Mouse (Mus musculus) T-helper 17 cell (primary cell): ENCODE data around the gene C9orf72.

ENCODE experiments used
- in situ Hi-C, 2 experiments: fragments of 300-600 bp; cut with MboI, MseI; formaldehyde crosslinking; loops; 1 replicate in 1 of 2; 2 replicates in 1 of 2; pipeline ENCODE4 v1.15.1; 2025; ENCODE audit warnings: high pct_unique_total_duplicates in 2 of 2

Gene C9orf72

GRCm38 (mm10) chr4:35187617-35188326, 38.2 kb downstream of the C9orf72 start:
- in situ Hi-C loops = no loop called here

DNA sequence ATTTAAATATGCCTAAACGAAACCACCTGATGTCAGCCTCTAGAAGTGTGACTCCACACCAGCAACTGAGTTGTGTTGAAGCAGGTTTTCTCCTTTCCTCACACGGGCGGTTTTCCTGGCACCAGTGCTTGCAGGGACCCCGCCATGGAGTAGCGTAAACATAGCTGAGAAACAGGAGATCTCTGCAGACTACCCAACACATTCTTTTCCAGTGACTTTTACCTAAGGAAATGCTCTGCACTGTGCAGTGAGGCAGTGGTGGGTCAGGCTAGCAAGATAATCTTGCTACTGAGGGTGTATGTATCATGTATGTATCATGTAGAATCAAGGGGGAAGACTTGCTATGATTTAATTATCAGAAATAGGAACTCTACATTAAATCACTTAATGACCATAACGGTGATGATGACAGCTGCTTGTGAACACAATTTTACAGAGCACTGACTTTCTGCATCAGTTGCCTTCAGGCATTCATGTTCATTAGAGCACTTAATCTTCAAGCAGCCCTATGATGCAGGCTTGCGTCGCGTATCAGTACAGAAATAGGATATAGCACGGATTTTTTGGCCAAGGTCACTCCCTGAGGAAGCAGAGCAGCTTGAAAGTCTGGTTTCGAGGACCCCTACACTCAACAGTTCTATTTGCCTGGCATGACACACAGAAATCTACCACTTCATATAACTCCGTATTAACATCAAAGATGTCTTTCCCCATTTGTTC, 47.9 kb downstream of the C9orf72 start:
- in situ Hi-C loops = no loop called here

GRCm38 (mm10) chr4:35175566-35175965, 50.4 kb downstream of the C9orf72 start:
- in situ Hi-C loops = no loop called here

DNA sequence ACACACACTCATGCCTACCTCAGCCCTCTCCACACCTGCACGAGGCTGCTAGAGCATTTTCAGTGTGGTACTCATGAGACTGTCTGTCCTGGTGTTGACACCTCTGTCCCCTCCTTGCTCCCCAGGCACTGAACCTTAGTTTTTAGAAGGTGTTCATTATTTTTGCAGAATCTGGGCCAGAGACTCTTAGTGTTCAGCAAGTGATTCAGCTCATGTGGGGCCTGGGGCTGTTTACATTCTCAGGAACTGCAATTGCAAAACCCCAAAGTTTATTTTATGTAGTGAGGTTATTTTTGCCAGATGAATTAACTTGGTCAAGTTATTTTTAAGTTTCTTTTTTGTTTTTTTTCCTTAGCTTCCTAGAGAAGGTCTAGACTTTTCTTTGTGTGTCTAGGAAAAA, 52.4 kb downstream of the C9orf72 start:
- in situ Hi-C loops = no loop called here

DNA sequence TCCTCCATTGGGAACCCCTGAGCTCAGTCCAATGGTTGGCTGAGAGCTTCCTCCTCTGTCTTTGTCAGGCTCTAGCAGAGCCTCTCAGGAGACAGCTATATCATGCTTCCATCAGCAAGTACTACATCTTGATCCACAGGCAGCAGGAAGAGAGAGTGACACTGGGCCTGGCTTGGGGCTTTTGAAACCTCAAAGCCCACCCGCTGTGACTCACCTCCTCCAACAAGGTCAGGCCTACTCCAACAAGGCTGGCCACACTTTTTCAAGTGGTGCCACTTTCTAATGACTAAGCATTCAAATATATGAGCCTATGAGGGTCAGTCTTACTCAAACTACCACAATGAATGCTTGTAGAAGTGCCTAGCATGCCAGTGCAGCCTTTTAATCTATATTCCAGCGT, 53.5 kb downstream of the C9orf72 start:
- in situ Hi-C loops = no loop called here

DNA sequence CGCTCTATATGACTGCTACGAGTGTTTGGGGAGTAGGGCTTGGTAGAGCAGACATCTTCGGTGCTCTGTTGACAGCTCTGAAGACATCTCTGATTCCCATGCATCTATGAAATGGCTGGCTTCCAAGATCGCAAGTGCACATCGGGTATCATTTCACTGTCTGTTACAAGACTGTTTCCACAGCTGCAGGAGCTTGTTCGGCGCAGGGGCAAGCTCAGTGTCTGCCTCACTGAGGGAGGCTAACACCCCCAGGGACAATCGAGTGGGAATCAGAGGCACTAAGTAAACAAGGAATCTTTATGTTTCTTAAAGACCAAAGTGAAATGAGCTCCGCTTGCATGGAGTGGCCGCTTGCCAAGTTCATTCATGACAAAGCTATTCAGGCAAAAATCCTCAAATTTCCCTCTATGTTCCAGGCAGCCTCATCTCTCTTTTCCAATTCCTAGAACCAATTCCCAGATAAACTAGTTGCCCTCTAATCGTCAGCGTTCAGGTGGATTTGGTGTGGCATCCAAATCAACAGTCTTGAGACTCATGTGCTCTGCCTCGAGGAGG, 56.3 kb downstream of the C9orf72 start:
- in situ Hi-C loops = no loop called here

DNA sequence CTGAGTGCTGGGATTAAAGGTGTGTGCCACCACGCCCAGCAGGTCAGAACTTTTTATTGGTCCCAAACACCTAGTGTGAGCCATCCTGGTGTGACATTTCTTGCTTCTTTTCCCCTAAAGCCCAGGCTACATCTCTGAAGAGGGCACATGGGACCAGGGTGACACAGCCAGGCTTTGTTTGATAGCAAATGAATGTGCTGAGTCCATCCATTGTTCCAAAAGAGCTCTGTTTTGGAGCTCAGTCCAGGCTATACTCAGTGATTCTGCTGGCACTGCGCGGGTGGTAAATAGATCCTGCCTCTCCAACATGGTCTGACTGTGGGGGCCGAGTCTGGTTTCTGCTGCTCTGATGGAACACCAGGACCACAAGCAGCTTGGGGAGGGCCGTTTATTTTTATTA, 58.1 kb downstream of the C9orf72 start:
- in situ Hi-C loops = no loop called here

DNA sequence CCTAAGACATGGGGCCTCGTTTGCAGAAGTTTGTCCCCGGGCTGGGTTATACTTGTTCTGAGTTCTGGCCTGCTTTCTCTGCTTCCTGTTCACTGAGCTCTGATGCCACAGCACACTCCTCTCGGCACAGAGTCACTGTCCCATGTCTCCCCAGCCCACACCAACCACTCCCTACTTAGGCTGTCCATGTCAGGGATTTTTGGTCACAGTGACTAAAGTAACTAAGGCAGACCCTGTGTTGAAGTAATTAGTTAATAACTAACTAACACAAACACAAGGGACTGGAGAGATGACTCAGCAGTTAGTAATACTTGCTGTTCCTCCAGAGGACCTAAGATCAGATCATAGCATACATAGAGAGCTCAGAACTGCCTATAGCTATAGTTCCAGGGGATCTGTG, 60.0 kb downstream of the C9orf72 start:
- in situ Hi-C loops = no loop called here

GRCm38 (mm10) chr4:35165275-35165674, 60.7 kb downstream of the C9orf72 start:
- in situ Hi-C loops = no loop called here

DNA sequence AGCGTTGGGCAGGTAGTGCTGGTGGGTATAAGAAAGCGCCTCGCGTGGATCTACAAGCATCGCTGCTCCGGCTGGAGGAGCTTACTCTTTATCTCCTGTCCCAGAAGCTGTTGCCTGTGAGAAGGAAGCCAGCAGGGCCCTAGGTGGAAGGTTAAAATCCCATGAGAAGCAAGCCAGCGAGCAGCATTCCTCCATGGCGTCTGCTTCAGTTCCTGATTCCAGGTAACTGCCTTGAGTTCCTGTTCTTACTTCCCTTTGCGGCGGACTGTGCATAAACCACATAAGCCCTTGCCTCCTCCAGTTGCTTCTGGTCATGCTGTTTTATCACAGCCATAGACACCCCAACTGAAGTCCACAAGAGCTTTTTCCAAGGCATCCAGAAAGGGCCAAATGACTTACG, 68.2 kb downstream of the C9orf72 start:
- in situ Hi-C loops = loop anchor here in 1 of 2 experiments (5.0 kb wide), 2 partner anchors 61 to 64 kb away; no protein-coding TSS in a partner anchor

GRCm38 (mm10) chr4:35156751-35157611, 69.0 kb downstream of the C9orf72 start, which contains the start of gene Mob3b:
TSS of gene Mob3b (minus strand) at chr4:35157484.
- in situ Hi-C loops = loop anchor here in 1 of 2 experiments (5.0 kb wide), 2 partner anchors 60 to 65 kb away; no protein-coding TSS in a partner anchor

DNA sequence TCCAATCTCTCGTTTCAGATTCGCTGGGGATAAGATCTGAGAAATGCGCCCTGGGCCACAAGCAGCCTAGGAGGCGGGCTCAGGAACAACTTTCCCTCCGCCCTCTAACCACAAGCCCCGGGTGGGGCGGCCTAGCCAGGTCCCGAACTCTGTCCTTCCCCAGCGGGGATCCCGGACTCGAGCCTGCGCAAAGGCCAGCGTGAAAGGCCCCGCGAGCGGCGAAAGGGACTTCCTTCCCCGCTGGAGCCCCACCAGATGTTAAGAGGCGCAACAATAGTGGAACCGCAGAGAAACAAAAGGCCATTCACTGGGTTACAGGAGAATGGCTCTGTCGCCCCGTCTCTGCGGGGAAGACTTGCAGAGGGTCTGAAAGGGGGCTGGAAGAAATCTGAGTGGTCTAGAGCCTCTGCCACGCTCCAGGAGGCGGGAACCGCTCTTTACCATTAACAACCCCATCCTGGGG, 69.8 kb downstream of the C9orf72 start:
- in situ Hi-C loops = loop anchor here in 1 of 2 experiments (5.0 kb wide), 2 partner anchors 59 to 66 kb away; no protein-coding TSS in a partner anchor

- in situ Hi-C loops = loop anchor here in 1 of 2 experiments (5.0 kb wide), 2 partner anchors 58 to 67 kb away; no protein-coding TSS in a partner anchor
Observed at GRCm38 (mm10) chr4:35155132-35155922, 70.6 kb downstream of the C9orf72 start.

DNA sequence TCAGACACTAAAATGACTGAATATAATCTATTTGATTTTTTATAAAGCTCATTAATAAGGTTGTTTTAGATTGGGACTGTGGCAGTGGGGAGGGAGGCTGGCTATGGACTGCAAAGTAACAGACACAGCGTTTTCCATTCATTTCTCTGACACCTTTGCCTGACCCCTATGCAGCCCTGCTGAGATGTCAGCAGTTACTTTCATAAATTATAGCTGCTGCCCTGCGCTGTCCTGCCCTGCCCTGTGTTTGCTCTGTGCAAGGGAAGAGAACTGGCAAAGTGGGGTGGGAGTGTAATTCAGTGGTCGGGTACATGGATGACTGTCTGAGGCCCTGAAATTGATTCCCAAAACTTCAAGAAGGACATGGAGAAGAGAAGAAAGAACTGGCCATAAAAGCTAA, 71.9 kb downstream of the C9orf72 start:
- in situ Hi-C loops = loop anchor here in 1 of 2 experiments (5.0 kb wide), 1 partner anchor 73 kb away; the partner anchor contains the start of gene C9orf72

- in situ Hi-C loops = loop anchor here in 1 of 2 experiments (5.0 kb wide), 1 partner anchor 76 kb away; the partner anchor contains the start of gene C9orf72
Observed at GRCm38 (mm10) chr4:35151756-35152155, 74.2 kb downstream of the C9orf72 start, which contains the start of gene Ifnk. TSS of gene Ifnk (plus strand) at chr4:35152056.

DNA sequence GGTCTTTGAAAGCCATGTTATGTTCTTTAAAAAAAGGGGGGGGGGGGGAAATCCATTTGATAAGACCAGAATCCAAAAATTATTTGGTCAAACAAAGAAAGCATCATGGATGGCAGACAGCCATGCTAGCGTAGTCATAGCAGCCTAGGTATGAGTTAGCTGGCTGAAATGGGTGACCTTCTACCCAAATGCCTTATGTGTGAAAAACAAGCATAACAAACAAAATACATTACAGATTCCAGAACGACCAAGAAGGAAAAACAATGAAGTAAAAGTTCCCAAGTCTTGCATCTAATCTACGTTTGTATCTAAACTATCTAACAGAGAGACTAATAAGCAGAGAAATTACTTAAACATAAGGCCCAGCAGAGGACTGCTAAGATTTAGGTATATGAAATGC, 75.3 kb downstream of the C9orf72 start:
- in situ Hi-C loops = loop anchor here in 1 of 2 experiments (5.0 kb wide), 1 partner anchor 77 kb away; the partner anchor contains the start of gene C9orf72

- in situ Hi-C loops = no loop called here
Observed at GRCm38 (mm10) chr4:35148326-35148725, 77.6 kb downstream of the C9orf72 start.

DNA sequence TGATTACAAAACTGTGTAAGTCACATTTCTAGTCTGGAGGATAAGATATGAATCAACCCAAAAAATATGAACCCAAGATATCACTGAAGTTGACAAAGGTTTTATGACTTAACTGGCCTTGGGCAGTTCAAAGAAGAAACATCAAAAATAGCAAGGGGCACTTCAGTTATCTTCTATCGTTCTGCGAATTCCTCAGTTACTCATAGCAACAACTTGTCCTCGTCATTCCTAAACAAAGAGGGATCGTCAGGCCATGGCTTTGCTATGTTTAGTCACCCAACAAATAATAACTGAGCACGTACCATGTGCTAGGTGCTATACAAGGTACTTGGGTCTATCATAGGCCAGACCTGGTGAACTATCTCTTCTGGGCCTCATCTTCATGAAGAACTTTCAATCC, 79.4 kb downstream of the C9orf72 start:
- in situ Hi-C loops = no loop called here

DNA sequence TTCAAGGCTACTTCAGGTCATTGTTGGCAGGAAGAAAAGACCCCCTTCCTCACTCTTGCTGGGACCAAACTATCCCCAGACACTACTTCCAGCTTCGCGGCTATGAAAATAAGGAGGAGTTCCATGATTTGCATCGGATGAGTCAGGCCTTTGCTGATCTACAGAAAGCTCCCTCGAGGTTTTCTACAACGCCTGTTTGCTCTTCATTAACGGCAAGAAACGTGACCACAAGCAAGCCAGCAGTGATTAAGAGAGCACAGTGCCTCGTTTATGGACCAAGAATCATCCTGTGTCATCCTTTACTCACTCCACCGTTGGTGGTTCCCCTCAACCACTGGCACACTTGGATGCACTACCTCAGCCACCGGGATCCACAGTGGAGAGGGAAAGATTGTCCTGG, 80.2 kb downstream of the C9orf72 start:
- in situ Hi-C loops = no loop called here

GRCm38 (mm10) chr4:35143472-35144102, 82.4 kb downstream of the C9orf72 start:
- in situ Hi-C loops = no loop called here
